Mouse (Mus musculus) embryo, embryonic 9.5 days (tissue): ENCODE data around the gene Flt3.

Experiments
- DNase-seq: peaks from one replicate; pipeline ENCODE4 v3.0.0-alpha.2; 2017; ENCODE audit errors: extremely low spot score

The Flt3 gene

DNA sequence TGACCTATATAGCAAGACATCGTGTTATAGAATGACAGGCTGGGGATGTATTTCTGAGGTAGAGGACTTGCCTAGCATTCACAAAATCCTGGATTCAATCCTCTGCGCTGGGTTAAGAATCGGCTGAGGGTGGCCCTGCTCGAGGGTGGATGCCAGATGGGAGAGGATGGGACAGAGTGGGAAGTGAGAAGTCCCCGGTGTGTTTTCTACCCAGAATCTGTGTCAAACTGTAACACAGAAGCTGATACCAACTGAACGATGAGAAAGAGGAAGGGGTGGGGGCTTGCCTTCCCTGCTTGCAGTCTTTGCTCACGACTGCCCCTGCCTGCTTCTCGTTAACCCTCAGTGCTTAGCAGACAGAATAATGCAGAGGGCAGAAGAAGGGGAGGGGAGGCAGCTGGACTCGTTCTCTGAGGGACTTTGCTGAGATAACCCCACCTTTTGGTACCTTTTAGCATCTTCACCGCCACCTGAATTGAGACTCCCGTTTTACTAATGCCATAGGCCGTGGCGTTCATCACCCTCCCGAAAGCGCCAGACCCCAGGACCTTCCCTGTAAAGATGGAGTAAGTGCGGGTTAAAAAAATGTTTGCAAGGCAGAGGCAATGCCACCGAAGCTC is 46.0 kb downstream of the Flt3 start:
- DNase-seq: no peak

DNA sequence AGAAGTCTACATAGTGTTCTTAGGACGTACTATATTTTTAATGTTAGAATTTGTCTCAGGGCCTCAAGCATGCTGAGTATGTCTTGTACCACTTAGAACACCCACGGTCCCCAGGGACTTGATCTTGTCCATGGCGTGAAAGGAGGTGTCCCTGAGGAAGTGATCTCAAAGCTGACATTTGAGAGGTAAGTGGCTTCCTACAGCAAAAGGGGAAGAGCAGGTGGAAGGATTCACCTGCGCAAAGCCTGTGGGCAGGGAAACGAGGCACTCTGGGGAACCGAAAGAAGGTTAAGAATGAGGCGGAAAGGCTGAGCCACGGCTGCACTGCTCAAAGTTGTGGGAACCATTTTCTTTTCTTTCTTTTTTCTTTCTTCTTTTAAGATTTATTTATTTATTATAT is 48.4 kb downstream of the Flt3 start:
- DNase-seq: no peak

DNA sequence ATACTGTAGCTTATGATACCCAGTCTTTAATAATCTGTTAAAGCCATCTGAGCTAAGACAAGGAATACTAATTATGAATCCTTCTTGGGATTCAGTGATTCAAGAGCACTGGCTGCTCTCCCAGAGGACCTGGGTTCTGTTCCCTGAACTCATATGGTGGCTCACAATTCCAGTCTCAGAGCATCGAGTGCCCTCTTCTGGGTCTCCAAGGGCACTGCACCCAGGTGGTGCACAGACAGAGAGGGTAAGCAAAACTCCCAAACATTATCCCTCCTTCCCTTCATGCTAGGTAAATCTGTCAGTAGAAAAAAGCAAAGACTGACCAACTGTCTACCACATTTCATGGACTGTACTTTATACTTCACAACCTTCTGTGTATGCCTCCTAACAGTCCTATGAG is 54.3 kb downstream of the Flt3 start:
- no peak for DNase-seq

DNA sequence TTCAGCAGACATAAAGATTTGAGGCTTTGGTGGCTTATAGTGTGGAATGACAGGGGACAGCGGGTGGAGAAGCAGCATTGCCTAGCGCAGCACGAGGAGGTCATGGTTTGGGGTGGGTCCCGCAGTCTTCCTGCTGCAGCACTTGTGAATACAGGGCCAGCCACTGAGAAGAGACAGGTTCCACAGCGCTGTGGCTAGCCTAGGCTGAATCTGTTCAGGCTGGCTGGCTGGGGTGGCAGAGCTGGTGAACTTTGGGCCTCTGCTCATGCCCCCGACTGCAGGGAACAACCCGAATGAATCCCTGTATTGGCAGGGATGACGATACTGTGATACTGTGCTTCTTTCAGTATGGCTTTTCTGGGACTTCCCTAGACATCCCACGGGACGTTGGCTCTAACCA is 56.4 kb downstream of the Flt3 start:
- no peak for DNase-seq

DNA sequence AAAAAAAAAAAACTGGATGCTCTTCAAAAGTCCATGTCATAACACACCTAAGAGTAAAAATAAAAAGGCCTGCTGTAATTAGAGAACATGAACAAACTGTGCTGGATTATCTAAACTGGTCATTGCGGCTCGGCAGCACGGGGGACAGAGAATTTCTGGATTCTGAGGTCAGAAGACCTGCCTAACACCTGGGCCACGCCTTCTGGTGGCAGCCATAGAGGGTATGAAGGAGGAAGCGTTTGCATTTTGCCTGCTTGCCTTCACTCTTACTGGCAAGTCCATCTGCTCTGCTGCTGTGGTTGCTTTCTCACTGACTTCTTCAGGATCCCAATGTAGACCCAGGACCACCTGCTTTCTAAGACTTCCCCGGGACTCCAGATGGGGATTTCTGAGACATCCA is 57.4 kb downstream of the Flt3 start:
- DNase-seq: no peak

DNA sequence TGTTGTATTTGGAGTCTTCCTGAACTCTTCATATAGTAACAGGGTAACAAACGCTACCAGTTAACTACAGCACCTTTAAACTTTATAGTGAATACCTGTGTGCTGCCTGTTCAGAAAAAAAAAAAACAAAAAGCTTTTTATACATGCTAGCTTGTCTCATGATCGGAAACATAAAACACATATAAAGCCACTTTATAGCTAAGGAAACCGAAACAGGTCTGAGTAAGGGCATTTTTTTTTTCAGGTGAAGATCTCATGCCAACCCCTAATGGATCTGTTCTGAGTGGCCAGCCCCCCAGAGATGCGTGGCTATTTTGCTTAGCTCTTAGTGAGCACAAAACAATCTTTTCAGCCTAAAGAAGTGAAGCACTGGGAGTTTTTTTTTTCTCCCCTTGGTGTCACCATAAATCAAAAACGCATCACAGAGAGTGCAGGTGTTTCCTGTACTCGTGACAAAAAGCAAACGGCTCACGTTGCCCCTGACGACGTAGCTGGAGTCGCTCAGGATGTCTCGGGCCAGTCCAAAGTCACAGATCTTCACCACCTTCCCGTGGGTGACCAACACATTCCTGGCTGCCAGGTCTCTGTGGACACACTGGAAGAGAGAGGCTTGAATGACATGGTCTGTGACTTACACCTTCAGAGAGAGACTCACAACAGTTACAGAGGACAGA is 59.4 kb downstream of the Flt3 start:
- DNase-seq: no peak

DNA sequence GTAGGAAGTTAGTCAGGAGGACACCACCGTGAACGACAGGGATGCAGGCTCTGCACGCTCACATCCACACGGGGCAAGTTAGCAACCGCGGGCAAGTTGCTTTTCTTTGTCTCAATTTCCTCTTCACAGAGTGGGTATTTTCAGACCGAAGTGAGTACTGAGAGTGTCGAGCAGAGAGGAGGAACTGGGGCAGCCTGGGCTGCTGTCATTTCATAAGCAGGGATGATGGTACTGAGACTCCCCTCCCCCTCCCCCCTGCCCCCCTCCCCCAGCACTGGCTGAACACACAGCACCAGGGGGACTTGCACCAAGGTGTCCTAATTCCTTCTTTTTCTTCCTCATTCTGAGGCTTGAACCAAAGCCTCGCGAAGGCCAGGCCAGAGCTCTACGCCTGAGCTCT is 60.7 kb downstream of the Flt3 start:
- no peak for DNase-seq

DNA sequence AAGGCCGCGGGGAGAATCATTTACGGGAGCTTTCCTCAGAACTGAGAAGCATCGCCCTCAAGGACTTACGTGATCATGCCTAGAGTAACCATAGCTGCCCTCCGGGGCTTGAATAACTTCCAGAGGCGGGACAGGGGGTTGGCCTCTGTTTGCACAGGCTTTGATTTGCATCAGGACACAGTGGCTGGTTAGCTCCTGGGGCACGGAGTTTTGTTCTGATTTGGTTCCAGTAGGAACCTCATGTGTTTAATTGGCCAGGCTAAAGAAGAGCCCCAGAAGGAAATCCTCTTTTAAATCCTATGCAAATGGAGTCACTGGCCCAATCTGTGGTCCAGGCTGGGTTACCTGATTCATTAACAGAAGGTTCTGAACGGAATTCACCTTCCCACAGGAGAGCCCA is 61.3 kb downstream of the Flt3 start:
- DNase-seq: no peak

DNA sequence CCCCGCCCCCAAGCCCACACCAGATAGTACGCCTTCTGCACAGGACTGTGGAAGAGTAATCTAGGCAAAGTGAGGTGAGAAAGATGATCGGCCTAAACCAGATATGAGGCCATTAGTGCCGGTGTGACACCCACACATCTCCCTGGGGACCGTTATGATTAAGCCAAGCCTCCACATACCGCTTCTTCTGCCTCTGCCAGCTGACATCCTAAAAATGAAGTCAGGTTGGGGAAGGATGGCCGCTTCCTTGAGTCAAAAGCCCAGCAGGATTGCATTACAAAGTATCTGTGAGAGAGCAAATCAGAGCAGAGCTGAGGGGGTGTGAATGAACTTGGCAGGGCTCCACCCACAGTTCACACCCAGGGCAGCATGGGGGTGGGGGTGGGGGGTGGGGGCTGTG is 67.6 kb downstream of the Flt3 start:
- DNase-seq: no peak

DNA sequence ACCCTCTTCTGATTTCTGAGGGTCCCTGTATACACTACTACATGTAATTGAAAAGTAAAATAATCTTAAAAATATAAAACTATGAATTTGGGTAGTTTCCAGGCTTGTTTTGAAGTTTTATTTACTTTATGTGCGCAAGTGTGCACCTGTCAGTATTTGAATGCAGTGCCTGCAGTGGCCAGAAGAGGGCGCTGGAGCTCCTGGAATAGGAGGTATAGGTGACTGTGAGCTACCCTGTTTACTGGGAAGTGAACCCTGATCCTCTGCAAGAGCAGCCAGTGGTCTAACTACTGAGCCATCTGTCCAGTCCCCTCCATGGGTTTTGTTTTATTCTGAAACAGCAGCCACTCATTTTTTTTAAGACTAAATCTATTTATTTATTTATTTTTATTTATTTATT is 68.7 kb downstream of the Flt3 start:
- peak; percentile 56 for DNase-seq

DNA sequence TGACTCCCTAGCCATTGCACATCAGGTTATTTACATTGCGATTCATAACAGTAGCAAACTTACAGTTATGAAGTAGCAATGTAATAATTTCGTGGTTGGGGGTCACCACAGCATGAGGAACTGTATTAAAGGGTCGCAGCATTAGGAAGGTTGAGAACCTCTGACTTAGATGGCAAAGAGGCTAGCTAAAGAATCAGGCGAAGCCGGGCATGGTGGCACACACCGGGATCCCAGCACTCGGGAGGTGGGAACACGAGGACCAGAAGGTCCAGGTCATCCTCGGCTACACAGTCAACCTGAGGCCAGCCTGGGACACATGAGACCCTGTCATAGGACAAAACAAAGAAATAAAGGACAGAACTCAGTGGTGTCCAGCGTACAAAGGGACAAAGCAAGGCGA is 70.3 kb downstream of the Flt3 start:
- no peak for DNase-seq

DNA sequence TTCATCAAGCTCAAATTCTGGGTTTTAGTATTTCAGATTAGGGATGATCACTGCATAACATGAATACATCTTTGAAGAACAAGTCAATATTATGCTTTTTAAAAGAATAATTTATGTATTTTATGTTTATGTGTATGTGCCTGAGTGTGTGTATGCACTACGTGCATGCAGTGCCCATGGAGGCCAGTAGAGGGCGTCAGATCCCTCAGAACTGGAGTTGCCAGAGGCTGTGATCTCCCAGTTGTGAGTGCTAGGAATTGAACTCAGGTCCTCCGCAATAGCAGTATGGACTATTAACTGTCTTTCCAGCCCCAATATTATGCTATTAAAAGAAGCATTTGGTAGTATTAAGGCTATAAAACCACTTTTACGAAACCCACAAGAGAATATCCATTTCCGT is 72.7 kb downstream of the Flt3 start:
- no peak for DNase-seq

DNA sequence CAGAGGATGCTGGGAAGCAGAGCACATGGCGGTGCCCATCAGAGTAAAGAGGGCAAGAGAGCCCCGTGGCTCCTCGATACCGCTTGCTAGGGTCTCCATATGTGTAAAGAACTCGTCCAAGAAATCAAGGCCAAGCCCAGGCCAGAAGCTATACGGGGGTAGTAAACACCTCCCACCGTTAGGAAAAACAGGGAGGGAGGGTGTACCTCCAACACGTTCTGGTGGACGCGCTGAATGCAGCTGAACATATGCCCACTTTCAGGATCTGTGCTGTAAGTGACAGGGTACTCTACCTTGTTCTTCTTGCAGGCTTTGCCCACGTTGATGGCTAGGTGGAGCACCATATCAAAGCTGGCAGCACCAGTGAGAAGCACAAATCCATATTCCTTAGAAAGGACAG is 74.4 kb downstream of the Flt3 start:
- DNase-seq: no peak

DNA sequence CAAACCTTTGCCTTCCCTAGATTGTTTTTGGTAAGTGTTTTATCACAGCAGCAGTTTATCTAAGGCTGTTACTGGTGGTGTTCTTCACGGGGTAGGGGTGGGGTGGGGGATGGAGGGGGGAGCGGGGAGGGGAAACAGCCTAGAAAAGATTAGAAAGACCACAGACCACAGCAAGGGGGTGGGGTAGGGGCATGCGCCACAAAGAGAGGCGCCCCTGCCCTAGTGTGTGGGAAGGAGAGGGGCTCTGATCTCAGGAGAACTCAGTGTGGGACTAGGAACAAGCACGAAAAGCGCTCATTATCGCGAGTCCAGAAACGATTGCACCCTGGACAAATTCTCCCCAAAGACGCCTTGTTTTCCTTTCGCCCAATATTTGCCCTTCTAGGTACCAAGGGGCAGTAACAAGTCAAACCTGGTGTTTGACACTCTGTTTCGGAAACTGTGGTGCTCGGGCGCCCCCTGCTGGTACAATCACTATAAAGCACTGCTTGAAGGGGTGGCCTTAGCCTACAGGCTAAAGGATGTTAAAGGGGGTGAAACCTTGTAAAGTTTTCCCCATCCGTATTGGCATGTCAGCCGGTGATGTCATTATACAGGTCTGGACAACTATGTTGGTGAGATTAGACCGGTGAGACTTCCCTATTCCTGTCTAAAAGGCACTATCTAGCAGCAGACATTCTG is 76.9 kb downstream of the Flt3 start:
- DNase-seq: peak; percentile 71

DNA sequence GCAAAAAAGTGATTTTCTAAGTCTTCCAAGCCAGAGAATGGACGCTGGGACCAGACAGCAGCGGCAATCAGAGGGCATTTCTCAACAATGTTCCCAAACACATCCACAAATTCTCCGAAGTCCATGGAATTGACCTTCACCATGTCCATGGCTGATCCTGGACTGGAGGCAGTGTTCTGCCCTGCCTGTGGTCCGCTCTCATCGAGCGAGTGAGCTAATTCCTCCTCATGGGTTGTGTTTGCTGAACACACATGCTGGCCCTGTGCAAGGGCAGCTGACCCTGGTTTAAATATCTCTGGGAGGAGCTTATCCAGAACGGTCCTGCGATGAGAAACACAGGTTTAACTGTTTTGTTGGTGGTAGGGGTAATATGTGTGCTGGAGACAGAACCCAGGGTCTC is 78.1 kb downstream of the Flt3 start, which contains the start of gene Urad:
TSS of gene Urad (minus strand) at position 258 of the 400 bp plus-strand sequence.
- DNase-seq: no peak

DNA sequence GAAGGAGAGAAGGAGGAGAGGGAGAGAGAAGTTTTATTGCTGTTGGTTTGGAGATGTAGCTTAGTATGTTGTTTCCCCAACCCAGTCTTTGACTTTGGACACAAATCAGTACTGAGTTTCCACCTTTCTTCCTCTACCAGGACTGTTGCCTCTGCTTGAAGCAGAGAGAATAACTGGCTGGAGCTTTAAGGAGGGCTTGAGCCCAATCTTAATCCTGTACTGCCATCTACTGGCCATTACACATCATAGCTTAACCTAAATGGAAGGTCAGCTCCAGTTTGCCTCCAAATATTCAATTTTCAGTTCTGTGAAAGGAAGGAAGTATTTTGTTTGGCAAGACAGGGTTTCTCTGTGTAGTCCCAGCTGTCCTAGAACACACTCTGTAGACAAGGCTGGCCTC is 80.6 kb downstream of the Flt3 start:
- DNase-seq: peak; percentile 47

DNA sequence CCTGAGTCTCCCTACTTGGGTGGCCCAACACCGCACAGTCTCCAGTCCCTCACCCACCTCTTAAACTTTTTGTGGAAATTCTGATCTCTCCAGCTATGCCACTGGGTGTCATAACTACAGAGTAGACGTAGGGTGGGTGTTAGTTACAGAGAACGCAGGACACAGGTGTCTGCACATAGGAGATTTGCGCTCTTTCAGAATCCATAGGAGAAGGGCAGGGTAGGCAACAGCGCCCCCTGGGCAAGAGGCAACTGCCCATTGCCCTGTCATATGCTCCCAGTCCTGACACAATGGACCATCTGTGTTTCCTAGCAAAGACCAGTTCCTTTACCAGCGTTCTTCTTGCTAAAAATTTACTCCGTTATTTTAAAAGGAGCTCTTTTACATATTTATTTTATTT is 82.3 kb downstream of the Flt3 start:
- DNase-seq: no peak

DNA sequence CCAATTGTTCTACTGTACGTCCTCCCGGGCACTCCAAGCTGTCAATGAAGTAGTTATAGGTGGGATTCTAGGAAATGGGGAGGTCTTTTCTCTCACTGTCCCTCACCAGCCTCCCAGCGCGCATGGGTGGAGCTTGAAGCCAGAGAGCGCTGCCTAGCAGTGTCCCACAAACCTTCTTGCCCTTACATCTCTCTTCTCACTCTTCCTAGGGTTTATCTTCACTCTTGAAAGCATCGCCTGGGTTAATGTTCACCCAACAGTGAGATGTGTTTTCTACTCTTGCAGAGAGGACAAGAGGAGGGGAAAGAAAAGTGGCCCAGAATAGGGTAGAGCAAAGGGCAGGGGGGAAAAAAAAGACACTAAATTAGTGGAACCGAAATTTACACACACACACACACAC is 83.0 kb downstream of the Flt3 start:
- DNase-seq: no peak

DNA sequence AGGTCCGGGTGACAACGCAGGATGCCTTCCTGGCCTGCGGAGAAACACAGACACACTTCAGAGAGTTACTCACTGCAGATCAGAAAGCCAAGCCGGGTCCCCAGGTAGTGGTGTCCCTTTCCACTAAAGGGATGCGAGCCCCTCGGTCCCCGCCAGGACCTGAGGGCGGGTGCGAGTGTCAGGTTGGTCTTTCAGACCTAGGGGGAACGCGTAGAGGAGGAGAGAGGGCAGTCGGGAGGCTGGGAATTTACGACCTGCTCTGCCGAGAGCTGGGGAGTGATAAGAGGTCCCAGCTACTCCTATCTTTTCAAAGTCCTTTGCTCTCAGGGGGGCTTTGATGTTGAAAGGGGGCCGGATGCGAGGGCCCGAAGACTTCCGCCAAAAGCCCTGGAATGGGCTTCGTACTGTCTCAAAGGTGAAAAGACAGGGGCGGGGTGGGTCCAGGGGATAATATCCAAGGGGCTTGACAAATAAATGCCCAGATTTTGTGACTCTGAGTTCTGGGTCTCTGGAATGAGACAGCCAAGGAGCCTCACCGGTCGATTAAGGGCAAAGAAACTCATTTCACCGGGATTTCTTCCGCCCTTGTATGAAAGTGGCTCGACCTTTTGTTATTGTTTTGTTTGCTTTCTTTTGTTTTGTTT is 84.7 kb downstream of the Flt3 start:
- peak; percentile 27 for DNase-seq

DNA sequence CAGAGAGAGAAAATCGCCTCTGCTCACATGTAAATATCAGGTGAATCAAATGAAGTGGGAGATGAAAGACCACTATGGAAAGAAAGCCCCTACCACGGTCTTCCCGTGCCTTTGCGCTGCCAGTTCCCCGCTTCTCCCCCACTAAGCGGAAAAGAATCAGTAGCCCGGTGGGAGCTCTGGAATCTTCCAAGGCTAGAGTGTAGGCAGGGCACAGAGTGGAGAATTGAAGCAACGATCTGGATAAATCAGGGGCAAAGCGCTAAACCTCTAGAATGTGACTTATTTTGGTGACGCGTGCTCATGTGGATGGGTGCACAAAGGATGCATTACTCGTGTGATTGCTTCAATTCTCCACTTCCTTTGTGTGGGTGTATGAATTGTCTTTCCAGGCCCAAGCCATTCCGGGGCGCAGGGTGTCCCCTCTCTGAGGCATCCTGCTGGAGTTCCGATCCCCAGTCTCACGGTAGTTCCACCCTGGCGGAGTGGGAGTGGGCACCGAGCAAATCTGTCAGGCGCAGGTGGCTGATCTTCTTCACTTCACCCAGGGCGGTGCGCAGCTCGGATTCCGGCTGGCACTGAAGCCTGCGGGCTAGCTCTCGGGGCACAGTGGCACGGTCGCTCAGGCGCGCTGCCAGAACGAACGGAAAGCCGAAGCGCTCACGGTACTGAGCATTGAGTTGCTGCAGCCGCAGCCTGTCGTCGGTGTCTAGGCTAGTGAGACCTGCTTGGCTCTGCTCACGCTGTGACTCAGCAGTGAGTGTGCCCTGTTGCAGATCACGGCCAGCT is 85.5 kb downstream of the Flt3 start:
- peak; percentile 42 for DNase-seq

DNA sequence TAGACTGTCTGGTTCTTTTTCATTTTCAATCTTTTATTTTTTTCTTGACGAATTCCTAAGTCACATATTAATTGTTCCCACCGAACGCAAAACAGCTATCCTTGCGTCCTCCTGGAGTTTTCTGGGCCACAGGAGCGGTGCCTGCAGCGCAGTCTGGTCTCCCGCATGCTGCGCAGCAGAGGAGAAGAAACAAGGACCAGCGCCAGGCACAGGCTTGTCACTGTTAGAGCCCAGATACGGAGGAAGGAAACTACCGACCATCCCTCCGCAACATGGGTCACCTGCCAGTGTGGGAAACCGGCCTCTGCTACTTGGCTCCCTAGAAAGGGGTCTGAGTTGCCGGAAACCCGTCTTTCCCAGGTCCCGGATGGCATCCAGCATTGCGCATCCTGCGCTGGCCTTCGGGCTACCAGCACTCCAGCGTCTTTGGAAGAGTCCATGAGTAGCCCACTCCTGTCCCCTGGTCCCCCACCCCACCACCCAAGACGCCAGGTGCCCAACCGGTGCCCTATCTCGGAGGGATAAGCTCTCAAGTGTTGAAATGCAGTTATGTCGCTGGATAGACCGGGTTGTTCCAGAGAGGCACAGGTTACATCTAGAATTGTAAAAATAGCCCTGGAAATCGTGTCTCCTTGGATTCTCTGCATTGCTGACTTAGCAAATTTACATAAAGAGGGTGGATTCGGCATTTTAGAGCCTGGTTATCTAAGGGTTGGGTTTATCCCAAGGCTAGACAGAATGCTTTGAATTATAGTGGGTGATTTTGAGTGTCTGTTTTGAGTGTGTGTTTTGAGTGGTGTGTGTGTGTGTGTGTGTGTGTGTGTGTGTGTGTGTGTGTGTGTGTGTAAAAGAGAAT is 87.2 kb downstream of the Flt3 start:
- peak; percentile 40 for DNase-seq
